Mouse (Mus musculus) retina, embryonic 14.5 days (tissue): ENCODE data around the gene Elf1.

Source experiments
- DNase-seq: peaks from one replicate; pipeline ENCODE4 v3.0.0-alpha.2; 2015; ENCODE audit warnings: low spot score

Gene Elf1

GRCm38 (mm10) chr14:79490246-79490645 lies 9.3 kb downstream of the Elf1 start:
- no peak for DNase-seq

- no peak for DNase-seq
Measured at GRCm38 (mm10) chr14:79494349-79494748, 13.4 kb downstream of the Elf1 start.

- DNase-seq = no peak
Measured at GRCm38 (mm10) chr14:79499326-79499725, 18.3 kb downstream of the Elf1 start.

GRCm38 (mm10) chr14:79500756-79501155 lies 19.8 kb downstream of the Elf1 start:
- no peak for DNase-seq

- DNase-seq = no peak
Measured at GRCm38 (mm10) chr14:79503371-79504075, 22.5 kb downstream of the Elf1 start.

- no peak for DNase-seq
Measured at GRCm38 (mm10) chr14:79504246-79505006, 23.4 kb downstream of the Elf1 start.

GRCm38 (mm10) chr14:79506207-79506606 lies 25.2 kb downstream of the Elf1 start:
- DNase-seq = no peak

GRCm38 (mm10) chr14:79507846-79508245 lies 26.9 kb downstream of the Elf1 start:
- no peak for DNase-seq

GRCm38 (mm10) chr14:79508662-79509305 lies 27.8 kb downstream of the Elf1 start:
- no peak for DNase-seq

- no peak for DNase-seq
Measured at GRCm38 (mm10) chr14:79511521-79511920, 30.5 kb downstream of the Elf1 start.

- DNase-seq = no peak
Measured at GRCm38 (mm10) chr14:79513951-79514350, 33.0 kb downstream of the Elf1 start.

GRCm38 (mm10) chr14:79515100-79515499 lies 34.1 kb downstream of the Elf1 start:
- DNase-seq = no peak

GRCm38 (mm10) chr14:79515511-79516242 lies 34.7 kb downstream of the Elf1 start:
- DNase-seq = no peak

- DNase-seq = no peak
Measured at GRCm38 (mm10) chr14:79516243-79516610, 35.2 kb downstream of the Elf1 start.

GRCm38 (mm10) chr14:79516751-79517150 lies 35.8 kb downstream of the Elf1 start:
- no peak for DNase-seq

- DNase-seq = no peak
Measured at GRCm38 (mm10) chr14:79517185-79517740, 36.3 kb downstream of the Elf1 start.

GRCm38 (mm10) chr14:79518123-79518522 lies 37.1 kb downstream of the Elf1 start:
- no peak for DNase-seq

- peak; percentile 6 for DNase-seq
Measured at GRCm38 (mm10) chr14:79518761-79519662, 38.0 kb downstream of the Elf1 start.

- no peak for DNase-seq
Measured at GRCm38 (mm10) chr14:79519663-79519975, 38.6 kb downstream of the Elf1 start.

- DNase-seq = no peak
Measured at GRCm38 (mm10) chr14:79520612-79521011, 39.6 kb downstream of the Elf1 start.

- no peak for DNase-seq
Measured at GRCm38 (mm10) chr14:79521056-79521455, 40.1 kb downstream of the Elf1 start.
